Mouse (Mus musculus): ENCODE measurements around the gene Nppc.

GRCm38 (mm10) chr1:86633840-86634750, 36.3 kb downstream of the Nppc start:
- TF ChIP-seq CTCF (IDR thresholded peaks at IDR 0.05; ENCODE audit: borderline replicate concordance, insufficient read depth, low read length) (no peak), POLR2A (IDR thresholded peaks at IDR 0.05; ENCODE audit: low read depth, low read length) (no peak)

All from embryonic fibroblast, embryonic 13.5 days (primary cell).